Mouse (Mus musculus) layer of hippocampus, postnatal 14 days (tissue): ENCODE results near the gene Isg20l2. TPM values are rescaled to one million over a fixed set of nuclear protein-coding genes. Genes with fewer than 3 reads are reported as not detected.
A peak's percentile ranks its signal among the peaks of the same experiment; 100 is the strongest.
"Not testable (repeated sequence)": the region's sequence is repeated elsewhere in the genome, so short reads cannot be mapped to it uniquely, and the experiment has no call there.

Experiments
- DNase-seq, 2 experiments: peaks; one replicate each; pipeline ENCODE4 v3.0.0; 2021 to 2022; ENCODE audit warnings: low spot score in 2 of 2, mixed read lengths in 1 of 2
- long read RNA-seq, 2 experiments: library from polyadenylated mRNA; stranded (forward); transcript quantifications; one replicate each; pipeline ENCODE4 v2.0.0; 2021
- total RNA-seq, 2 experiments: library from RNA; stranded (reverse); gene quantifications; 2 replicates each; pipeline ENCODE4 v1.2.3; 2021

Isg20l2 gene
- total RNA-seq, result 10 to 100 TPM; 15.0 to 16.4 TPM
- long read RNA-seq, experiment 1, transcript Isg20l2-201 (4 exons, 2,893 nt), result major isoform, 9 of 11 reads
- long read RNA-seq, experiment 1, partial matches to known transcripts, result 1 of 11 reads
- long read RNA-seq, experiment 1, other reads (novel, unspliced or antisense), result 1 of 11 reads
- long read RNA-seq, experiment 2, transcript Isg20l2-201 (4 exons, 2,893 nt), result major isoform, 10 of 13 reads
- long read RNA-seq, experiment 2, partial matches to known transcripts, result 2 of 13 reads
- long read RNA-seq, experiment 2, other reads (novel, unspliced or antisense), result 1 of 13 reads

- peak; percentile 97 to 99 for DNase-seq
Measured at GRCm38 (mm10) chr3:87930078-87930795, at the start of gene Isg20l2, which contains the start of gene Rrnad1. Gene Isg20l2, plus strand, starts transcription at chr3:87930314. Gene Rrnad1, minus strand, starts transcription at chr3:87930717.

DNA sequence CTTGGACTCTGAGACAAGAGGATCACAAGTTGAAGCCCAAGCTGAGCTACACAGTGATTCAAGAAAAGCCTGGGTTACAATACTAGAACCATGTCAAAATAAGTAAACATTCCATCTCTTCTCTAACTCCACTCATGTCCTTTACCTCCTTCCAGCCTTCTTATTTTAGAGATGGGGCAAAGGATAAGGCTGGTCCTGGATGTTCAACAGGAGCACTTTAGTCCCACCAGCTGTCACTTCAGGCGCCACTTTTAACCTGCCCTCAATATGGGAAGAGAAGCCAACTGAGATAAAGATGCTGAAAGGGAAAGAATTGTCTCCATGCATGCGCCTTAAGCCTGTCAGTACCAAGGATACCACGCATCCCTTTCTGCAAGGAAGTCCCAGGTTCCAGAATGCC is 45.8 kb upstream of the Isg20l2 start:
- DNase-seq, result no peak

DNA sequence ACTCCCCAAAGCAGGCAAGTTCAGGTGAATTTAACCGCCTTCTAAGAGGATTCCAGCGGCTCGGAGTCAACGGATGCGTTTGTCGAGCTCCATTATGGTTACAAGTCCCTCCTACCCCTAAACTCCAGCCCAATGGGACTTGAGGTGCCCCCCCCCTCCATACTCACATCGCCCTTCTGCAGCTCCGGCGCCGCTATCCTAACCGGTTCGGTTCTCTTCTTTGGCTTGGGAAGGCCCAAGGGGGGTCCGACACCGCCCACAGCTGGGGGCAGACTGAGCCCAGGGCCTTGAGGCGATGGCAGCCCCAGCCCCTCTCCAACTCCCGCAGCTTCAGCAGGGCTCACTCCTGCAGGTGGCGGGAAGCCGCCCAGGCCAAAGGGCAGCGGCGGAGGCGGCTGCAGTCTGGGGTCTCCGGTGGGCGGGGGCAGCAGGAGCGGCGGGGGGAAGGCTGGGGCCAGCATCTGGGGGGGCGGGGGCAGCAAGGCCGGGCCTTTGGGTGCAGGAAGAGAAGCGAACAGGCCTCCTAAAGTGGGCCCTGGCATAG is 45.3 kb upstream of the Isg20l2 start:
- peak in 1 of 2 experiments; percentile 44 for DNase-seq

GRCm38 (mm10) chr3:87885281-87886003 is 44.7 kb upstream of the Isg20l2 start, which contains the start of gene Prcc:
Gene Prcc, minus strand, starts transcription at chr3:87885608.
- peak; percentile 89 to 98 for DNase-seq

GRCm38 (mm10) chr3:87886004-87886365 is 44.1 kb upstream of the Isg20l2 start:
- DNase-seq, result peak in 1 of 2 experiments; percentile 61

DNA sequence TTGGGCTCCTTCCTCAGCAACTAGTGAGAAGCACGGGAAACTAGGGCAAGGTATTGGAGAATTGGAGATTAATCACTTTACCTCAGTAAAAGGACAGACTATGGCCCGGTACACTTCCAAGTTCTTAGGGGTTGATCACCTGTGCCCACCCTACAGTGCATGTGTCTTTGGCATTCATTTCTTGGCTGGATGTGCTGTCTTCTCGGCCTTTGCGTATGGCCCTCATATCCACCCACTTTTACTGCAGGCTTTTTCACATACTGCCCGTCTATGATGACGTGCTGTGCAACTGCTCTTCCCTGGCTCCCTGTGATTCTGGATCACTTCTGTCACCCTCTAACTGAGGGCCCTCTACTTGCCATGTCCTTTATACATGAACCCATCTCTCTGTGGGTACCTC is 43.7 kb upstream of the Isg20l2 start:
- peak in 1 of 2 experiments; percentile 32 for DNase-seq

- not testable (repeated sequence) for DNase-seq
Measured at GRCm38 (mm10) chr3:87887400-87887799, 42.7 kb upstream of the Isg20l2 start.

DNA sequence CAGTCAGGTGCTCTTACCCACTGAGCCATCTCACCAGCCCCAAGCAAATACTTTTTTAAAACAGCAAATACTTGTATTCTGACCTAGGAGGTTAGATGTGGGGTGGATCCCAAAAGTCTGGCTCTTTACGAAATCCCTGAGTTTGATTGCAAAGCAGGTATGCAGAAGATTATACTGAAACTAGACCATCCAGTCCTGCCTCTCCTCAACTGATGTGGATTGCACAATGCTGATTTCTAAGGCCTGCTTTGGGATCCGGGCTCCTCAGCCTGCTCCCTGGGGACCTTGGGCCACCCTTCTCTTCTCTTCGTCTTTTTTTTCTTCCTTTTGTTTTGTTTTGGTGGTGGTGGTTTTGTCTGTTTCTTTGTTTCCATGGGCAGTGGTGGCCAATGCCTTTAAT is 38.6 kb upstream of the Isg20l2 start:
- no peak for DNase-seq

DNA sequence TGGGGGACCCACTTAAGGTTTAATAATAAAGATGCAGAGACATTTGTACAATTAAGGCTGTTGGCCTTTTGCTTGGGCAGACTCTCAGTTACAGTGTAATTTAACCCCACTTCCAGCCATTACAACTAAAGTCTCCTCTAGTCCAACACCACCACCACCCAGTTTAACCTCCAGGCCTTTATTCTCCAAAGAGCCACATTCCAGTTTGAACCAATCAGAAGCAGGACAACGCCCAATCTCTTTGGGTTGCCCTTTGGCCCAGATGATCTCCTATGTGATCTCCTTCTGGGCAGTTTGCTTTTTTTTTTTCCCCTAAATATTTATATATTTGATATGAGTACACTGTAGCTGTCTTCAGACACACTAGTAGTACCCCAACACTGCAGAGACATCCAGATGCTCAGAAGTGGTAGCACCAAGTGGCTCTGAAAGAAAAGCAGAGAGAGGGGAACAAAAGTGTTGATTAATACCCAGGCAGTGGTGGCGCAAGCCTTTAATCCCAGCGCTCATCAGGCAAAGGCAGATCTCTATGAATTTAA is 36.7 kb upstream of the Isg20l2 start:
- no peak for DNase-seq

GRCm38 (mm10) chr3:87899266-87899665 is 30.8 kb upstream of the Isg20l2 start:
- DNase-seq, result no peak

DNA sequence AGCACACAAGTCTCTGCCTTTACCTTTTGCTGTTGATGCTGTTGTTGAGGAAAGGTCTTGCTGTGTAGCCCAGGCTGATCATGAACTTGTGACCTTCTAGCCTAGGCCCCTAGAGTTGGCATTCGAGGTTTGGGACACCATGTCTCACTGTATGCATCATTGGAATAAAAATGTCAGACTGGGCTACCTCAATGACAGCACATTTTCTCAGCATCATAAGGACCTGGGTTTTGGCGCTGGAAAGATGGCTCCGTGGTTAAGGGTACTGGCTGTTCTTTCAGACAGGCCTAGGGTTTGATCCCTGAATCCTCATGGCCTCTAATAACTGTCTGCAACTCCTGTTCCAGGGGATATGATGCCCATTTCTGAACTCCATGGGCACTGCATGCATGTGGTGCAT is 30.3 kb upstream of the Isg20l2 start:
- no peak for DNase-seq

- DNase-seq, result no peak
Measured at GRCm38 (mm10) chr3:87901036-87901624, 29.0 kb upstream of the Isg20l2 start.

DNA sequence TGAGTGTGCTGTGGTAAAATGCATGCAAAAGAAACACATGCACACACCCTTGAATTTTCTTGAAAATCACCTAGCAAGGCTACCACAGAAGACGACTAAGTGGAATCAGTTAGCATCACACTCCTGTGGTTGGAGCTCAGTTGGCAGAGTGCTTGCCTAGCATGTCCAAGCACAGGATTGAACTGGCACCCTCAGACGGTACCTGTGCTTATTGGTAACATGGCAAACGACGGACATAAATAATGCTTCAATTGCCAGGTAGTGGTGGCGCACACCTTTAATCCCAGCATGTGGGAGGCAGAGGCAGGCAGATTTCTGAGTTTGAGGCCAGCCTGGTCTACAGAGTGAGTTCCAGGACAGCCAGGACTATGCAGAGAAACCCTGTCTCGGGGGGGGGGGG is 28.2 kb upstream of the Isg20l2 start:
- DNase-seq, result not testable (repeated sequence)

DNA sequence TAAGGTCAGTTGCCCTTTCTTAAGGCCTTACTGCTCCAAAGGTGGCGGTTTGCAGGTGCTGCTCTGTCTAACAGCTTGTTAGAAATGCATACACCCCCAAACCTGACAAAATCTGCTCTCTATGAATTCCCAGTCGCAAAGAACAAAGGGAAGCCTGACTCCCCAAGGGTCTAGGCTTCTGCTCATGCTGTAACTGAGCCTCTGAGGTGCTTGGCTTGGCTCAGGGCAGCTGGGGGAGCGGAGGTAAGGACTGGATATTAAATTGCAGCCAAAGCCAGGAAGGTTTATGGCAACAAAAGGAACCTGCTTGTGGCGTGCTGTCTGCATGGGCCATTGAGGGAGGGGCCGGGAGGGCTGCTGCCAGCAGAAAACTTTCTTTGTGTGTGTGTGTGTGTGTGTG is 26.3 kb upstream of the Isg20l2 start:
- DNase-seq, result no peak

- DNase-seq, result peak; percentile 92 to 95
Measured at GRCm38 (mm10) chr3:87905880-87906485, 24.1 kb upstream of the Isg20l2 start, which contains the start of gene Hdgf. Gene Hdgf, plus strand, starts transcription at chr3:87906321.

- peak in 1 of 2 experiments; percentile 56 for DNase-seq
Measured at GRCm38 (mm10) chr3:87906601-87906980, 23.5 kb upstream of the Isg20l2 start.

GRCm38 (mm10) chr3:87906981-87907857 is 22.9 kb upstream of the Isg20l2 start:
- no peak for DNase-seq

DNA sequence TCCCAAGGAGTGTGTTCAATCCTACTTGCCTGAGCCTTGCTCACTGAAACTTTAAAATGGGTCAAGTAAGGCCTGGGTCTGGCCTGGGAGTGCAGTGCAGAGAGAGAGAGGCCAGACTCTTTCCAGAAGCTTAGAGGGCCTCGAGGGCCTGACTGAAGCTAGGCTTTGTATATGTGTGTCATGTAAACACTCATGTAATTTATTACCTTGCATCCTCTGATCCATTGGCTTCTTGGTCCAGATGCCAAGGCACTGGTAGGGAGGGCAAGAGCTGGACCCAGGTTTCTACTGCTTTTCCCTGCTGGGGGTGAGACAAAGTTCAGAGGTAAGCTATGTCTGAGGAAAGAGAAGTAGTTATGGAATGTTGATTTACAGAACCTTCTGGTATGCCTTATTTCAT is 22.2 kb upstream of the Isg20l2 start:
- DNase-seq, result no peak

- no peak for DNase-seq
Measured at GRCm38 (mm10) chr3:87909381-87909780, 20.7 kb upstream of the Isg20l2 start.
